Mouse (Mus musculus): ENCODE results near the gene Parp8. TPM values are rescaled to one million over a fixed set of nuclear protein-coding genes. Genes with fewer than 3 reads are reported as not detected.
A peak's percentile ranks its signal among the peaks of the same experiment; 100 is the strongest.
"Not testable (repeated sequence)": the region's sequence is repeated elsewhere in the genome, so short reads cannot be mapped to it uniquely, and the experiment has no call there.

The Parp8 gene
- polyA plus RNA-seq, 1 experiment from 2014 or later = 15.5 TPM

DNA sequence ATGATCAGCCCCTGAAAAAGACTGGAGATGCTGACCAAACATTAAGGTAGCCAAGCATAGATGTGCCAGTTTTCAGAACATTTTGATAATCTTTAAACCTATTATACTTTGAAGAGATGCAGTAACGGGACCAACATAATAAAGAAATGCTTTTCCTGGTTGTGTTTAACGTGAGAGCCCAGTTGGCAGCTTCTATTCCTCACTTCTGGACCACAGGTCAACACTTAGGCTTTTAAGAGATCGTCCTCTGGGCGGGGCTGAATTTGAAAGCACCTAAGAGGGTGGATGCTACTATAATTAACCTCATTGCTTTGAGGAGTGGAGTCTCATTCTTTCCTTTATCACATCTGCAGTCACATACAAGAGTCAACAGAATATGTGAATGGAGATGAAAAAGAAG, 78.8 kb downstream of the Parp8 start:
- H3K36me3 ChIP-seq (ENCODE audit: control insufficient read depth, insufficient read depth, low read length) = no peaks in the 10 kb centered on the region
- no peaks in the 10 kb centered on the region for H3K27me3 ChIP-seq (ENCODE audit: control insufficient read depth, insufficient read depth, low read length)
- H3K4me3 ChIP-seq (replicated peaks; ENCODE audit: low read length) = no peak overlapping the region
- 0 out of 2 replicates have a peak, but pooled peaks cover 3% of the 10 kb centered on the region for H3K4me1 ChIP-seq (ENCODE audit: control insufficient read depth, insufficient read depth, low read length)
- H3K9ac ChIP-seq (ENCODE audit: low read length) = no peak overlapping the region
- no peak overlapping the region for H3K27ac ChIP-seq (ENCODE audit: low read length)
- H3K9me3 ChIP-seq (replicated peaks; ENCODE audit: control insufficient read depth, low read length) = no peaks in the 10 kb centered on the region
- 57% methylated on average over 4 of the region's 4 CpGs for WGBS
- no peak for ATAC-seq (ENCODE audit: insufficient read depth, low FRiP score)
- H3K4me2 ChIP-seq (ENCODE audit: low read depth, low read length) = no peak overlapping the region

DNA sequence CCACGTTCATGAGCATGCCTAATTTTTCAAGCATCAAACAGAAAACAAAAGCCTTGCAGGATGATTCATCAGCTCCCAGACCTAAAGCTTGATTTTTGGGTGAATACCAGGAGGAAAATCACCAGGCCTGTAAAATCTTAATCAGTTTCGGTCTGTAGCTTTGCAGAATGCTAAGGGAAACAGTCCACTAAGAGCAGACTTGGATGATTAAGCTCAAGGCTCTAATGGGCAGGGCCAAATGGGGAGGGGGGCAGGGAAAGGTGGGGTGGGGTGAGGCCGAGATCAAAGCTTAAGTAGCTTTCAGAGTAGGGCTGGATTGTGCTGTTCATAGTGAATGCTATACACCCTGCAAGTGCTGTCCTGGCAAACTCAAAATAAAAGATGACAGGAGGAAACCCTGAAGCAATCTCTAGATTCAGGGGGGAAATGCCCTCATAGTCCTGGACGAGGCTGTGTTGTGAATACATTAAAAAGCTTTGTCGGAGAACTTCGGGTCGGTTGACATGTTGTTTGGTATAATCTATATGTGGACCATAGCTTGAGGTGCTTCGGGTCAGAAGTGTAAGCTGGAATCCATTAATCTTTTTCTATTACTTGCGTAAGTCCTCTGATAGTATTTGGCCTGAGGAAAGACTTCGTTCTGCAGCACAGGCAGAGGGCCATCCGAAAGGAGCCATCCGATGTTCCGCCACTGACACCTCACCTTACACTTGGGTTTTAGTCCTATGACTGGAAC, 83.9 kb downstream of the Parp8 start:
- no peaks in the 10 kb centered on the region for H3K9me3 ChIP-seq (replicated peaks; ENCODE audit: control insufficient read depth, low read length)
- H3K4me2 ChIP-seq (ENCODE audit: low read depth, low read length) = no peak overlapping the region
- no peaks in the 10 kb centered on the region for H3K36me3 ChIP-seq (ENCODE audit: control insufficient read depth, insufficient read depth, low read length)
- H3K27ac ChIP-seq (ENCODE audit: low read length) = no peak overlapping the region
- no peak overlapping the region for H3K4me3 ChIP-seq (replicated peaks; ENCODE audit: low read length)
- no peak for ATAC-seq (ENCODE audit: insufficient read depth, low FRiP score)
- H3K9ac ChIP-seq (ENCODE audit: low read length) = no peak overlapping the region
- WGBS = 60% methylated on average over 13 of the region's 13 CpGs
- H3K4me1 ChIP-seq (ENCODE audit: control insufficient read depth, insufficient read depth, low read length) = no peaks in the 10 kb centered on the region
- H3K27me3 ChIP-seq (ENCODE audit: control insufficient read depth, insufficient read depth, low read length) = no peaks in the 10 kb centered on the region

DNA sequence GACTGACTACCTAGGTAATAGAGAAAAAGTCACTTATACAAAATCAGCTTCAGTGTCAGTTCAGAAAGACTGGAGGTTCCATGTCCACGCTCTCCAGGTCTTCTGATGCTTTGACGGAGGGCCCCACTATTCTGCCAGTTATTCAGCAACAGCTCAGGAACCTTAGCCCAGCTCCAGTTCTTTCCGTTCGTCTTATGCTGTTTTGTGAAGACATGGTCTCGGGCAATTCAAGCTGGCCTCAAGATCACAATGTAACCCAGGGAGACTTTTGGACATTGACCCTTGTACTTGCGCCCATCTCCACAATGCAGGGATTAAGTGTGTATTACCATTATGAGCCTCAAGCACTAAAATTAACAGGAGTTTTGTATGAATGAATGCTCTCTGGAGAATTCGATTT, 84.6 kb downstream of the Parp8 start:
- ATAC-seq (ENCODE audit: insufficient read depth, low FRiP score) = no peak
- Histone ChIP-seq H3K27me3 (ENCODE audit: control insufficient read depth, insufficient read depth, low read length) (no peaks in the 10 kb centered on the region), H3K4me3 (replicated peaks; ENCODE audit: low read length) (no peak overlapping the region), H3K27ac (ENCODE audit: low read length) (no peak overlapping the region), H3K9me3 (replicated peaks; ENCODE audit: control insufficient read depth, low read length) (no peaks in the 10 kb centered on the region), H3K9ac (ENCODE audit: low read length) (no peak overlapping the region), H3K4me1 (ENCODE audit: control insufficient read depth, insufficient read depth, low read length) (no peaks in the 10 kb centered on the region), H3K4me2 (ENCODE audit: low read depth, low read length) (no peak overlapping the region), H3K36me3 (ENCODE audit: control insufficient read depth, insufficient read depth, low read length) (no peaks in the 10 kb centered on the region)
- 90% methylated on average over 7 of the region's 7 CpGs for WGBS

DNA sequence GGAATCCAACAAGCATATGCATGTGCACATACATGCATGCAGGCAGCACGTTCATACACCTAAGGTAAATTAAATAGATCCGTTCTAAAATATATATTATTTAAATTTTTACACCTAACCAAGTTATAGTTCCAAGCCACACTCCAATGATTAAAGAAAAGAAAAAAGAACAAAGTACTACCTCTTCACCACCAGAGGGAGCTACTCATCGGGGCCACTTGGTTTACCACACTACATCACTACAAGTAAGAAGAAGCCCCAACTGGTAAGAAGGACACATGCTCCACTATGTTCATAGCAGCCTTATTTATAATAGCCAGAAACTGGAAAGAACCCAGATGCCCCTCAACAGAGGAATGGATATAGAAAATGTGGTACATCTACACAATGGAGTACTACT, 88.3 kb downstream of the Parp8 start:
- 82% methylated on average over 3 of the region's 3 CpGs for WGBS
- not testable (repeated sequence) for ATAC-seq (ENCODE audit: insufficient read depth, low FRiP score)

DNA sequence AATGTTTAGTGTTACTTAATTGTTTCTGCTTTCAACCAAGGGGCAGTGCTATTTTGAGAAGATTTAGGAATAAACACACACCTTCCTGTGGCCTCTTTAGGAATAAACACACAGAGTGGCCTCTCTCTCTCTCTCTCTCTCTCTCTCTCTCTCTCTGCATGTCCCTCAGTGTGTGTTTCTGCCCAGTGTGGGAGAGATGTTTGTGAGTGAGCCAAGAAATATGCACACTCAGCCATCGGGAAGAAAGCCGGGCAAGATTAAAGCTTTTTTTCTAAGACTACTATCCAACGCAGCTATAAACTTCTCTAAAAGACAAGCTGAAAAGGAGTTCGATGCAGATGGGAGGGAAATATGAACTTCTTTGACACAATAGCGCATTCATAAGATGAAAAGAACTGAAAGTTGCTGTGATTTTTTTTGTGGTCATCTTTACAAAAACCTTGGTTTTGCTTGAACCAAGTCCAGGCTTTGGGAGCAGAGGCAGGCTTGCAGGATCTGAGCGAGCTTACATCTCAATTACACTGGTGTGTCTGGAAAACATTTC, 107.9 kb downstream of the Parp8 start:
- Histone ChIP-seq H3K27ac (ENCODE audit: low read length) (no peak overlapping the region), H3K9ac (ENCODE audit: low read length) (no peak overlapping the region), H3K4me2 (ENCODE audit: low read depth, low read length) (no peak overlapping the region), H3K4me1 (ENCODE audit: control insufficient read depth, insufficient read depth, low read length) (no peaks in the 10 kb centered on the region), H3K27me3 (ENCODE audit: control insufficient read depth, insufficient read depth, low read length) (no peaks in the 10 kb centered on the region), H3K4me3 (replicated peaks; ENCODE audit: low read length) (no peak overlapping the region), H3K9me3 (replicated peaks; ENCODE audit: control insufficient read depth, low read length) (no peaks in the 10 kb centered on the region), H3K36me3 (ENCODE audit: control insufficient read depth, insufficient read depth, low read length) (no peaks in the 10 kb centered on the region)
- 48% methylated on average over 6 of the region's 6 CpGs for WGBS
- ATAC-seq (ENCODE audit: insufficient read depth, low FRiP score) = peak; percentile 44; the same call in 1 of the 2 replicates

More for the DNA sequence above, 88.3 kb downstream of the Parp8 start:
- not testable (repeated sequence) for H3K27me3 ChIP-seq (ENCODE audit: control insufficient read depth, insufficient read depth, low read length); H3K9ac ChIP-seq (ENCODE audit: low read length); H3K4me1 ChIP-seq (ENCODE audit: control insufficient read depth, insufficient read depth, low read length); H3K4me3 ChIP-seq (replicated peaks; ENCODE audit: low read length); H3K27ac ChIP-seq (ENCODE audit: low read length); H3K4me2 ChIP-seq (ENCODE audit: low read depth, low read length); H3K9me3 ChIP-seq (replicated peaks; ENCODE audit: control insufficient read depth, low read length); H3K36me3 ChIP-seq (ENCODE audit: control insufficient read depth, insufficient read depth, low read length)

DNA sequence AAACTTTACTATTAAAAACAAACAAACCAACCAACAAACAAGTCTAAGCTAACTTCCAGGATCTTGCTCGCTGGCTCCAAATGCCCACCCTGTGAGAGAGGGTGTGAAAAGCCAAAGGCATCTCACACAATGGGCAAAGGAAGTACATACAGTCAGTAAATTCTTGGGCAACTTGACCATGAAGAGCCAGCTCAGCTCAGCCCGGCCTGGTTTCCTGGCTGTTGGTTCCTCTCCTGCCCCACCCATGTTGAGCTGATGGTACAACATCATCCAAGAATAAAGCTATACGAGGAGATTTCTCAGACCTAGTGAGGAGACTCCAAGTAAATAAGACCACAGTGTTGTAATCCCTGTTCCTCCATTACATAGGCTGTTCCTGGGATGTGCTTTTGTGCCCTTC, 117.1 kb downstream of the Parp8 start:
- H3K4me2 ChIP-seq (ENCODE audit: low read depth, low read length) = no peak overlapping the region
- H3K27ac ChIP-seq (ENCODE audit: low read length) = no peak overlapping the region
- H3K9me3 ChIP-seq (replicated peaks; ENCODE audit: control insufficient read depth, low read length) = no peaks in the 10 kb centered on the region
- no peaks in the 10 kb centered on the region for H3K27me3 ChIP-seq (ENCODE audit: control insufficient read depth, insufficient read depth, low read length)
- H3K4me1 ChIP-seq (ENCODE audit: control insufficient read depth, insufficient read depth, low read length) = no peaks in the 10 kb centered on the region
- no peak overlapping the region for H3K9ac ChIP-seq (ENCODE audit: low read length)
- H3K4me3 ChIP-seq (replicated peaks; ENCODE audit: low read length) = no peak overlapping the region
- no peak for ATAC-seq (ENCODE audit: insufficient read depth, low FRiP score)
- H3K36me3 ChIP-seq (ENCODE audit: control insufficient read depth, insufficient read depth, low read length) = no peaks in the 10 kb centered on the region
- WGBS = 78% methylated on average over 3 of the region's 3 CpGs

DNA sequence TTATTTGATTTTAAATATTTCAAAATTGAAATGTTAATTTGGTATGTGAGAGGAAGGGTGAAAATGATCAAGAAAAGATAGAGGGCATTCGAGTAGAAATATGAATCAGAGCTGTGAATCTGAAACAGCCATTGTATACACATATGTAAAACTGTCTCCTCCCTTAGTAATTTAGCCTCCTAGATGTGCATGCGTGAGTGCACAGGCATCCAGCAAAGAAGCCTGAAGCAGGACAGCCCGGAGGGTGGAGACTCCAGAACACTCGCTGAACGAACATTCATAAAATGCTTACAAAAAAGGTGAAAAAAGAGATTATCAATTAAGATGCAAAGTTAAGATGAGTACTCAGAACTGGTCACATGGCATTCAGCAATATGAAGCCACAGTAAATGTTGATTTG, 121.9 kb downstream of the Parp8 start:
- 90% methylated on average over 5 of the region's 5 CpGs for WGBS
- H3K9me3 ChIP-seq (replicated peaks; ENCODE audit: control insufficient read depth, low read length) = no peaks in the 10 kb centered on the region
- no peak overlapping the region for H3K4me3 ChIP-seq (replicated peaks; ENCODE audit: low read length)
- H3K27ac ChIP-seq (ENCODE audit: low read length) = no peak overlapping the region
- no peak for ATAC-seq (ENCODE audit: insufficient read depth, low FRiP score)
- no peaks in the 10 kb centered on the region for H3K27me3 ChIP-seq (ENCODE audit: control insufficient read depth, insufficient read depth, low read length)
- H3K4me1 ChIP-seq (ENCODE audit: control insufficient read depth, insufficient read depth, low read length) = no peaks in the 10 kb centered on the region
- no peak overlapping the region for H3K4me2 ChIP-seq (ENCODE audit: low read depth, low read length)
- no peaks in the 10 kb centered on the region for H3K36me3 ChIP-seq (ENCODE audit: control insufficient read depth, insufficient read depth, low read length)
- no peak overlapping the region for H3K9ac ChIP-seq (ENCODE audit: low read length)

DNA sequence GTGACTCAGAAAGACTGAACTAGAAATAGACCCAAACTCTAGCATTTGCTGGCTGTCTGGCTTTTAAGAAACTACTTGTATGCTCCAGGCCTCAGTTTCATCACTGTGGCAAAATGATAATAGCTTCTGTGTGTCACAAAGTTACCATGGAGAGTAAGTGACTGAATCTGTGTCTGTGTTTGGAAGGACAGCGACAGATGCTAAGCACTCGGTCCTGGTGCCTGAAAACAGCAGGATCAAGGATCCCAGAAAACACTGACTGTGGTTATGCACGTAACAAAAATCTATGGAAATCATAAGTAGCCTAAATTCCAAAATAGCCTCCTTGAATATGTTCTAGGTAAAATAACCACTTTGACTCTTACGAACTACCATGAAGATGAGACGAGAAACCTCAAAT, 126.9 kb downstream of the Parp8 start:
- no peaks in the 10 kb centered on the region for H3K4me1 ChIP-seq (ENCODE audit: control insufficient read depth, insufficient read depth, low read length)
- no peaks in the 10 kb centered on the region for H3K36me3 ChIP-seq (ENCODE audit: control insufficient read depth, insufficient read depth, low read length)
- H3K4me3 ChIP-seq (replicated peaks; ENCODE audit: low read length) = no peak overlapping the region
- 89% methylated on average over 5 of the region's 5 CpGs for WGBS
- no peak overlapping the region for H3K27ac ChIP-seq (ENCODE audit: low read length)
- no peaks in the 10 kb centered on the region for H3K27me3 ChIP-seq (ENCODE audit: control insufficient read depth, insufficient read depth, low read length)
- H3K4me2 ChIP-seq (ENCODE audit: low read depth, low read length) = no peak overlapping the region
- H3K9me3 ChIP-seq (replicated peaks; ENCODE audit: control insufficient read depth, low read length) = no peaks in the 10 kb centered on the region
- ATAC-seq (ENCODE audit: insufficient read depth, low FRiP score) = no peak
- H3K9ac ChIP-seq (ENCODE audit: low read length) = no peak overlapping the region

DNA sequence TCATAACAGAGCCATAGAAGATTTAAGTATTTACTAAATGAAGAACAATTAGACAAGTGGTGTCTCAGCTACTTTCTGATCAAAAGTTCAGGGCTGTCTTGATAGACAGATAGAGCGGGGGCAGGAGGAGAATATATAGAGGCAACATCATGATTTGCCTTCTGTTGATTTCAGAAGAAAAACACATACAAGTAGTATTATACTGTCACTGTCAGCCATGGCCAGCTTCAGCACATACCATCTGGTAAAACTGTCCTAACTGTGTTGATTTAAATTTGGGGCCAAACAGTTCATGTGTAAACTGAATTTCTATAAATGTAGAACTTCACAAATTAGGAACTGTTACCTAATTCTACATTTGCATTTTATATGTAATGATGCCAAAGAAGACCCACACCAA, 127.6 kb downstream of the Parp8 start:
- Histone ChIP-seq H3K36me3 (ENCODE audit: control insufficient read depth, insufficient read depth, low read length) (no peaks in the 10 kb centered on the region), H3K27ac (ENCODE audit: low read length) (no peak overlapping the region), H3K27me3 (ENCODE audit: control insufficient read depth, insufficient read depth, low read length) (no peaks in the 10 kb centered on the region), H3K4me2 (ENCODE audit: low read depth, low read length) (no peak overlapping the region), H3K4me3 (replicated peaks; ENCODE audit: low read length) (no peak overlapping the region), H3K4me1 (ENCODE audit: control insufficient read depth, insufficient read depth, low read length) (no peaks in the 10 kb centered on the region), H3K9ac (ENCODE audit: low read length) (no peak overlapping the region), H3K9me3 (replicated peaks; ENCODE audit: control insufficient read depth, low read length) (no peaks in the 10 kb centered on the region)
- 94% methylated on average over 1 of the region's 1 CpGs for WGBS
- ATAC-seq (ENCODE audit: insufficient read depth, low FRiP score) = no peak

Measured in stomach, embryonic 16.5 days (tissue).